Mouse (Mus musculus): ENCODE measurements around the gene Gm21836.

GRCm38 (mm10) chr9:124475689-124476088 is 17.9 kb downstream of the Gm21836 start:
- TF ChIP-seq GATA1 (IDR thresholded peaks at IDR 0.05; ENCODE audit: borderline replicate concordance, low read length) (no peak), FLI1 (IDR thresholded peaks at IDR 0.05; ENCODE audit: low read length) (no peak)
